Mouse (Mus musculus) midbrain, postnatal 0 days (tissue): ENCODE results near the gene Gpx4. TPM values are rescaled to one million over a fixed set of nuclear protein-coding genes. Genes with fewer than 3 reads are reported as not detected.

Experiments
- ATAC-seq: fragments of 200-750 bp; cut with Nextera tagmentation; 2 replicates; pipeline ENCODE4 v1.8.0; 2017; ENCODE audit warnings: moderate number of reproducible peaks, mild to moderate bottlenecking, moderate TSS enrichment, moderate library complexity; ENCODE audit not compliant: low FRiP score
- DNase-seq: peaks from one replicate; pipeline ENCODE4 v3.0.0-alpha.2; 2015; ENCODE audit warnings: low spot score
- H3K27ac ChIP-seq: fragments of 300-500 bp; sonication (generic); 2 replicates; pipeline ENCODE4 v1.5.1; 2014; ENCODE audit warnings: low read depth, mild to moderate bottlenecking, low read length, mixed read lengths
- H3K27me3 ChIP-seq: fragments of 300-500 bp; sonication (generic); 2 replicates; pipeline ENCODE4 v1.6.1; 2014; ENCODE audit warnings: low read length, control low read depth, mixed read lengths; ENCODE audit not compliant: insufficient read depth
- H3K36me3 ChIP-seq: fragments of 300-500 bp; sonication (generic); 2 replicates; pipeline ENCODE4 v1.6.1; 2014; ENCODE audit warnings: low read length, control low read depth, mixed read lengths; ENCODE audit not compliant: insufficient read depth
- H3K4me1 ChIP-seq: fragments of 300-500 bp; sonication (generic); 2 replicates; pipeline ENCODE4 v1.6.1; 2014; ENCODE audit warnings: mild to moderate bottlenecking, control low read depth, antibody characterized with exemption, low read length, mixed read lengths; ENCODE audit not compliant: insufficient read depth
- H3K4me2 ChIP-seq: fragments of 300-500 bp; sonication (generic); 2 replicates; pipeline ENCODE4 v1.6.1; 2014; ENCODE audit warnings: low read depth, mild to moderate bottlenecking, low read length, mixed read lengths; ENCODE audit not compliant: poor library complexity, severe bottlenecking
- H3K4me3 ChIP-seq: fragments of 300-500 bp; sonication (generic); 2 replicates; pipeline ENCODE4 v1.5.1; 2014; ENCODE audit warnings: low read depth, mild to moderate bottlenecking, low read length, moderate library complexity
- H3K9ac ChIP-seq: fragments of 300-500 bp; sonication (generic); replicated peaks from 2 replicates; pipeline ENCODE4 v1.6.1; 2014; ENCODE audit warnings: mild to moderate bottlenecking, low read length, moderate library complexity, mixed read lengths; ENCODE audit not compliant: poor library complexity, severe bottlenecking
- H3K9me3 ChIP-seq: fragments of 300-500 bp; sonication (generic); 2 replicates; pipeline ENCODE4 v1.6.1; 2016; ENCODE audit warnings: low read length, control low read depth
- CTCF ChIP-seq: IDR thresholded peaks from 2 replicates; pipeline ENCODE4 v1.5.1; 2016; ENCODE audit warnings: antibody characterized with exemption, mild to moderate bottlenecking
- WGBS: fragments of 180-500 bp; shearing (Covaris S2); extraction: QIAGEN DNeasy Blood & Tissue Kit; methylation state at CpG from one replicate; pipeline ENCODE4 v1.1.7; 2014; 5-methylcytosine and 5-hydroxymethylcytosine counted together
- polyA plus RNA-seq: library from polyadenylated mRNA; unstranded; fragments of >200 nt; fragmentation: Nextera tagmentation; extraction: Ambion mirVana; gene quantifications from 2 replicates; pipeline ENCODE4 v1.2.1, GENCODE M21; 2015
- total RNA-seq: library from RNA; depleted of rRNA; stranded (reverse); fragments of >200 nt; gene quantifications from 2 replicates; pipeline ENCODE4 v1.2.3, GENCODE M21; 2014

Gene Gpx4
- total and polyA plus RNA-seq, 2 experiments from 2014 or later, result 350 to 635 TPM

- 78% methylated on average over 3 of the region's 3 CpGs for WGBS
- TF ChIP-seq CTCF, result no peak
- Histone ChIP-seq H3K4me1 (no peaks in the 10 kb centered on the region), H3K4me2 (no peak overlapping the region), H3K36me3 (no peaks in the 10 kb centered on the region), H3K9ac (no peak overlapping the region), H3K27me3 (peaks cover 27% of the 10 kb centered on the region), H3K27ac (no peak overlapping the region), H3K4me3 (no peak overlapping the region), H3K9me3 (no peaks in the 10 kb centered on the region)
- DNase-seq, result no peak
- ATAC-seq, result no peak
Measured at GRCm38 (mm10) chr10:80017361-80017760, 29.6 kb upstream of the Gpx4 start.

DNA sequence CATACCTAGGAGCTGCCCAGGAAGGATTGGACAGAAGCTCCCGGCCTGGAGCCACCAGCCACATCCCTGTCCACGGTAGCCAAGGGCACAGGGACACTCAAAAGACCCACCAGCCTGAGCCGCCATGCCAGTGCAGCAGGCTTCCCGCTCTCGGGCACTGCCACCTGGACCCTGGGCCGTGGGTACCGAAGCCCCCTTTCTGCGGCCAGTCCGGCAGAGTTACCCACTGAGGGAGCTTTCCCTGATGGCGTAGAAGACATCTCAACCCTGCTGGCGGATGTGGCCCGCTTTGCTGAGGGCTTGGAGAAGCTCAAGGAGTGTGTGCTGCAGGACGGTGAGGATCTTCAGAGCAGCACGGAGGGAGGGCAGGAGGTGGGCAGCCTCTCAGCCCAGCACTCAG, 29.2 kb upstream of the Gpx4 start:
- peaks cover 27% of the 10 kb centered on the region for H3K27me3 ChIP-seq
- no peak for TF ChIP-seq CTCF

DNA sequence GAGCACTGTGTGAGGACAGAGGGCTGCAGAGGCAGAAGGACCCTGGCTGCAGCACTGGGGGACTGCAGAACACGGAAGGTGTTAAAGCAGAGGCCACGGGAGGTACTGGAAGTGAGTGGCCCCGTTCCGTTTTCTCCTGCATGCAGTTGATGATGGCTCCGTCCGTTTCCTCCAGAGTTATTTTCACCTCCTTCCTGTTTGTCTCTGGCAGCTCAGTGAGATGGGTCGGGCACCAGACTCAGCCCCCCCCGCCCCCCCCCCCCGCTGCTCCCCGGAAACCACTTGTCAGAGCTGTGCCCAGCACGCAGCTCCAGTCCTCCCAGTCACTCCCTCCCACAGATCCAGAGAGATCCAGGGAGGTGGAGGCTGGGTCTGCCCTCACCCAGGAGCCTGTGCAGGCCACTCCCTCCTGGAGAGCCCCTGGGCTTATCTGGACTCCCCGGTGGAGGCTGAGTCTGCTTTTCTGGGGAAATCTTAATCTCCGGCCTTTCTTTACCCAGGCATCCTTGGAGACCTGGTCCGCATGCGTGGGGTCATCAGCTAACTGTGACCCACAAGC, 28.1 kb upstream of the Gpx4 start:
- no peak overlapping the region for H3K4me3 ChIP-seq
- H3K4me1 ChIP-seq, result no peaks in the 10 kb centered on the region
- WGBS, result 15% methylated on average over 12 of the region's 15 CpGs
- H3K9ac ChIP-seq, result no peak overlapping the region
- ATAC-seq, result no peak
- no peak for DNase-seq
- H3K4me2 ChIP-seq, result no peak overlapping the region
- no peaks in the 10 kb centered on the region for H3K36me3 ChIP-seq
- peaks cover 17% of the 10 kb centered on the region for H3K27me3 ChIP-seq
- H3K27ac ChIP-seq, result no peak overlapping the region
- no peaks in the 10 kb centered on the region for H3K9me3 ChIP-seq
- no peak for TF ChIP-seq CTCF

More for the DNA sequence above, 29.2 kb upstream of the Gpx4 start:
- WGBS, result 82% methylated on average over 14 of the region's 14 CpGs
- H3K4me2 ChIP-seq, result no peak overlapping the region
- DNase-seq (no peak), ATAC-seq (no peak)
- no peaks in the 10 kb centered on the region for H3K4me1 ChIP-seq
- H3K36me3 ChIP-seq, result no peaks in the 10 kb centered on the region
- H3K27ac ChIP-seq, result no peak overlapping the region
- no peaks in the 10 kb centered on the region for H3K9me3 ChIP-seq
- H3K9ac ChIP-seq, result no peak overlapping the region
- no peak overlapping the region for H3K4me3 ChIP-seq

DNA sequence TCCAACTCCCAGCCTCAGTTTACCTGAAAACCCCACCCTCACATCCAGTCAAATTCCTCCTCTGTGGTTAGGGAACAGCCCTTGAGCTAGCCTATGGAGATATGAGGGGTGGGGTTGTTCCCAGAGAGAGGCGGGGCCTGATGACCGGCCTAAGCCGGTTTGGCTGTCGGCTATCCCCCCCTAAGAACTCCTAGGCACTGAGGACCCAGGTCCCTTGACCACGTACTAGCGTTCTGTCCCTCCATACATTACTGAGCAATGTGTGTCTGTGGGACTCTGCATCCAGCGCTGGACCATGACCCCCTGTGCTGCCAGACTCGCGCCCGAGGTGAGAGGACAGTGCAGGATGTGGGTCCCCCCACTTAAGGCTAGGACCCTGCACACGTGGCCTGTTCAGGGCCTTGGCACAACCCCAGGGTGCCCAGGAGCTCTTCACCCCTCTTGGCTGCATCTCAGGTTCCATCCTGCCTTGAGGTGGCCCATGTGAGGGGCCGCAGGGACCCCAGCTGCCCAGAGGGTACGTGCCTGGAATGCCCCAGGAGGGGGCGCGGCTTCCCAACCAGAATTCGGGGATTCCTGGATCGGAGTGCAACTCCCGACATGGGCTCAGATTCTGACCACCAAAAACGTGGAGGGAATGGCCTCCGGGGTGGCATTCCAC, 27.4 kb upstream of the Gpx4 start:
- Histone ChIP-seq H3K4me3 (no peak overlapping the region), H3K36me3 (no peaks in the 10 kb centered on the region), H3K27ac (no peak overlapping the region), H3K27me3 (peaks cover 10% of the 10 kb centered on the region), H3K9ac (no peak overlapping the region), H3K9me3 (no peaks in the 10 kb centered on the region), H3K4me1 (no peaks in the 10 kb centered on the region), H3K4me2 (no peak overlapping the region)
- 9% methylated on average over 20 of the region's 20 CpGs for WGBS
- no peak for TF ChIP-seq CTCF
- DNase-seq, result no peak
- ATAC-seq, result no peak

- WGBS, result 29% methylated on average over 11 of the region's 11 CpGs
- H3K36me3 ChIP-seq, result no peaks in the 10 kb centered on the region
- ATAC-seq, result no peak
- H3K27ac ChIP-seq, result no peak overlapping the region
- H3K27me3 ChIP-seq, result peaks cover 6% of the 10 kb centered on the region
- TF ChIP-seq CTCF, result no peak
- no peak for DNase-seq
- H3K4me1 ChIP-seq, result no peaks in the 10 kb centered on the region
- H3K9ac ChIP-seq, result no peak overlapping the region
- no peak overlapping the region for H3K4me2 ChIP-seq
- H3K4me3 ChIP-seq, result no peak overlapping the region
- no peaks in the 10 kb centered on the region for H3K9me3 ChIP-seq
Measured at GRCm38 (mm10) chr10:80020191-80020590, 26.8 kb upstream of the Gpx4 start.

DNA sequence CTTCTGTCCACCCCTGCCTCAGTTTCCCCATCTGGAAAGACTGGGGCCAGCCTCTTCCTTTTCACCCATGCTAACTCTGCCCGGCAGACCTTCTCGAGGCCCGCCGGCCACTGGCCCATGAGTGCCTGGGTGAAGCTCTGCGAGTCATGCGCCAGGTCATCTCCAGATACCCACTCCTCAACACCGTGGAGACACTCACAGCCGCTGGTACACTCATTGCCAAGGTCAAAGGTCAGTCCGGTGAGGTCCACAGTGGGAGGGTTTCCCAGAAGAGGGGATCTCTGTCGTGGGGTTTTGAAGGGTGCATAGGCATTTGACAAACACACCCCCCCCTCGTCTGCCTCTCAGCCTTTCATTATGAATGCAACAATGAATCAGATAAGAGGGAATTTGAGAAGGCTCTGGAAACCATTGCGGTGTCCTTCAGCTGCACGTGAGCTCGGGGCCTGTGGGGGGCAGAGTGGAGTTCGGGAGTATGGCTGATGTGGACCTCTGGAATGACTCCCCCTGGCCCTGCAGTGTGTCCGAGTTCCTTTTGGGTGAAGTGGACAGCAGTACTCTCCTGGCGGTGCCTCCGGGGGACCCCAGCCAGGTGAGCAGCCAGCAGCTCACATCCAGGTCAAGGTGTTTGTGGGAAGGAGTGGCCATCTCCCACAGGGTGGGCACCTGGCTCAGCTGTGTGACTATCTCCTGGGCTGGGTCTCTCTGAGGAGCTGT, 26.2 kb upstream of the Gpx4 start:
- H3K9me3 ChIP-seq, result no peaks in the 10 kb centered on the region
- H3K36me3 ChIP-seq, result no peaks in the 10 kb centered on the region
- DNase-seq, result no peak
- no peak overlapping the region for H3K4me2 ChIP-seq
- no peak for ATAC-seq
- no peak overlapping the region for H3K4me3 ChIP-seq
- H3K4me1 ChIP-seq, result no peaks in the 10 kb centered on the region
- no peak overlapping the region for H3K9ac ChIP-seq
- H3K27ac ChIP-seq, result no peak overlapping the region
- peaks cover 6% of the 10 kb centered on the region for H3K27me3 ChIP-seq
- 83% methylated on average over 18 of the region's 18 CpGs for WGBS
- no peak for TF ChIP-seq CTCF
